Mouse (Mus musculus) stomach, embryonic 16.5 days (tissue): Measurements from ENCODE around the gene Sost. TPM values are rescaled to one million over a fixed set of nuclear protein-coding genes. Genes with fewer than 3 reads are reported as not detected.

ENCODE experiments used
- ATAC-seq: fragments of 200-750 bp; cut with Nextera tagmentation; 2 replicates; pipeline ENCODE4 v1.8.0; 2017; ENCODE audit warnings: moderate number of reproducible peaks, moderate TSS enrichment; ENCODE audit not compliant: insufficient read depth, low FRiP score
- H3K27ac ChIP-seq: fragments of 300-500 bp; sonication (generic); 2 replicates; pipeline ENCODE4 v1.5.1; 2014; ENCODE audit warnings: low read length
- H3K27me3 ChIP-seq: fragments of 300-500 bp; sonication (generic); 2 replicates; pipeline ENCODE4 v1.6.1; 2014; ENCODE audit warnings: low read length, control low read depth, mixed read lengths; ENCODE audit not compliant: control insufficient read depth, insufficient read depth
- H3K36me3 ChIP-seq: fragments of 300-500 bp; sonication (generic); 2 replicates; pipeline ENCODE4 v1.6.1; 2014; ENCODE audit warnings: low read length; ENCODE audit not compliant: control insufficient read depth, insufficient read depth
- H3K4me1 ChIP-seq: fragments of 300-500 bp; sonication (generic); 2 replicates; pipeline ENCODE4 v1.6.1; 2014; ENCODE audit warnings: low read length, control low read depth, mixed read lengths; ENCODE audit not compliant: control insufficient read depth, insufficient read depth
- H3K4me2 ChIP-seq: fragments of 300-500 bp; sonication (generic); 2 replicates; pipeline ENCODE4 v1.6.1; 2014; ENCODE audit warnings: low read depth, low read length, mixed read lengths
- H3K4me3 ChIP-seq: fragments of 300-500 bp; sonication (generic); replicated peaks from 2 replicates; pipeline ENCODE4 v1.5.1; 2014; ENCODE audit warnings: mild to moderate bottlenecking, low read length
- H3K9ac ChIP-seq: fragments of 300-500 bp; sonication (generic); 2 replicates; pipeline ENCODE4 v1.6.1; 2014; ENCODE audit warnings: low read length
- H3K9me3 ChIP-seq: fragments of 300-500 bp; sonication (generic); replicated peaks from 2 replicates; pipeline ENCODE4 v1.6.1; 2016; ENCODE audit warnings: low read length, control low read depth; ENCODE audit not compliant: control insufficient read depth
- WGBS: fragments of 180-500 bp; shearing (Covaris S2); extraction: QIAGEN DNeasy Blood & Tissue Kit; methylation state at CpG from one replicate; pipeline ENCODE4 v1.1.7; 2014; 5-methylcytosine and 5-hydroxymethylcytosine counted together
- polyA plus RNA-seq: library from polyadenylated mRNA; unstranded; fragments of >200 nt; fragmentation: Nextera tagmentation; extraction: Ambion mirVana; gene quantifications from 2 replicates; pipeline ENCODE4 v1.2.1, GENCODE M21; 2015

Sost gene
- polyA plus RNA-seq, 1 experiment from 2014 or later, result not detected

- 0 out of 2 replicates have a peak, but pooled peaks cover 2% of the 10 kb centered on the region for H3K27me3 ChIP-seq
- H3K9ac ChIP-seq, result no peak overlapping the region
- H3K9me3 ChIP-seq, result no peaks in the 10 kb centered on the region
- no peak overlapping the region for H3K27ac ChIP-seq
- H3K36me3 ChIP-seq, result no peaks in the 10 kb centered on the region
- 40% methylated on average over 3 of the region's 3 CpGs for WGBS
- H3K4me3 ChIP-seq, result no peak overlapping the region
- H3K4me1 ChIP-seq, result no peaks in the 10 kb centered on the region
- ATAC-seq, result no peak
- no peak overlapping the region for H3K4me2 ChIP-seq
These were observed 23.8 kb downstream of the Sost start for GRCm38 (mm10) chr11:101943055-101943454.

- Histone ChIP-seq H3K9ac (peak overlapping the region; percentile 76), H3K27ac (no peak overlapping the region), H3K27me3 (0 out of 2 replicates have a peak, but pooled peaks cover 4% of the 10 kb centered on the region), H3K4me1 (peaks cover 4% of the 10 kb centered on the region), H3K9me3 (no peaks in the 10 kb centered on the region), H3K36me3 (no peaks in the 10 kb centered on the region), H3K4me2 (peak overlapping the region; percentile 81), H3K4me3 (peak overlapping the region; percentile 46)
- whole genome bisulfite sequencing, result under 1% methylated on average over 32 of the region's 32 CpGs
- ATAC-seq, result no peak
These were observed 29.7 kb downstream of the Sost start for GRCm38 (mm10) chr11:101937108-101937507.

GRCm38 (mm10) chr11:101936421-101936820 lies 30.4 kb downstream of the Sost start:
- 41% methylated on average over 7 of the region's 7 CpGs for WGBS
- no peak for ATAC-seq
- H3K4me3 ChIP-seq, result no peak overlapping the region
- peak overlapping the region; percentile 81; the same call in 1 of the 2 replicates for H3K4me2 ChIP-seq
- H3K9ac ChIP-seq, result no peak overlapping the region
- H3K9me3 ChIP-seq, result no peaks in the 10 kb centered on the region
- H3K27ac ChIP-seq, result no peak overlapping the region
- H3K36me3 ChIP-seq, result no peaks in the 10 kb centered on the region
- H3K4me1 ChIP-seq, result peaks cover 4% of the 10 kb centered on the region
- 0 out of 2 replicates have a peak, but pooled peaks cover 4% of the 10 kb centered on the region for H3K27me3 ChIP-seq

GRCm38 (mm10) chr11:101935743-101936142 lies 31.1 kb downstream of the Sost start:
- H3K9me3 ChIP-seq, result no peaks in the 10 kb centered on the region
- H3K27me3 ChIP-seq, result 0 out of 2 replicates have a peak, but pooled peaks cover 4% of the 10 kb centered on the region
- ATAC-seq, result no peak
- no peak overlapping the region for H3K4me2 ChIP-seq
- H3K4me3 ChIP-seq, result no peak overlapping the region
- WGBS, result 81% methylated on average over 3 of the region's 3 CpGs
- H3K27ac ChIP-seq, result no peak overlapping the region
- H3K9ac ChIP-seq, result no peak overlapping the region
- H3K4me1 ChIP-seq, result peaks cover 4% of the 10 kb centered on the region
- H3K36me3 ChIP-seq, result no peaks in the 10 kb centered on the region

GRCm38 (mm10) chr11:101931978-101932377 lies 34.8 kb downstream of the Sost start:
- H3K27me3 ChIP-seq, result no peaks in the 10 kb centered on the region
- no peak overlapping the region for H3K4me3 ChIP-seq
- no peak overlapping the region for H3K9ac ChIP-seq
- ATAC-seq, result no peak
- H3K4me1 ChIP-seq, result peaks cover 2% of the 10 kb centered on the region; the same call in 1 of the 2 replicates
- H3K9me3 ChIP-seq, result no peaks in the 10 kb centered on the region
- no peaks in the 10 kb centered on the region for H3K36me3 ChIP-seq
- WGBS, result 44% methylated on average over 4 of the region's 4 CpGs
- no peak overlapping the region for H3K4me2 ChIP-seq
- no peak overlapping the region for H3K27ac ChIP-seq

- H3K4me1 ChIP-seq, result no peaks in the 10 kb centered on the region
- H3K4me2 ChIP-seq, result no peak overlapping the region
- no peak overlapping the region for H3K4me3 ChIP-seq
- no peak for ATAC-seq
- H3K27ac ChIP-seq, result no peak overlapping the region
- H3K9me3 ChIP-seq, result no peaks in the 10 kb centered on the region
- WGBS, result 34% methylated on average over 25 of the region's 25 CpGs
- H3K36me3 ChIP-seq, result no peaks in the 10 kb centered on the region
- no peaks in the 10 kb centered on the region for H3K27me3 ChIP-seq
- no peak overlapping the region for H3K9ac ChIP-seq
These were observed 38.6 kb downstream of the Sost start for GRCm38 (mm10) chr11:101928030-101928762.

- H3K9ac ChIP-seq, result no peak overlapping the region
- no peak overlapping the region for H3K4me2 ChIP-seq
- H3K9me3 ChIP-seq, result no peaks in the 10 kb centered on the region
- H3K27me3 ChIP-seq, result no peaks in the 10 kb centered on the region
- no peaks in the 10 kb centered on the region for H3K36me3 ChIP-seq
- no peak for ATAC-seq
- H3K4me1 ChIP-seq, result no peaks in the 10 kb centered on the region
- H3K4me3 ChIP-seq, result no peak overlapping the region
- 84% methylated on average over 10 of the region's 10 CpGs for WGBS
- H3K27ac ChIP-seq, result no peak overlapping the region
These were observed 39.7 kb downstream of the Sost start for GRCm38 (mm10) chr11:101926951-101927589.

- H3K4me1 ChIP-seq, result 0 out of 2 replicates have a peak, but pooled peaks cover 3% of the 10 kb centered on the region
- no peaks in the 10 kb centered on the region for H3K36me3 ChIP-seq
- no peaks in the 10 kb centered on the region for H3K9me3 ChIP-seq
- no peak overlapping the region for H3K9ac ChIP-seq
- H3K27ac ChIP-seq, result no peak overlapping the region
- no peak overlapping the region for H3K4me3 ChIP-seq
- H3K27me3 ChIP-seq, result no peaks in the 10 kb centered on the region
- H3K4me2 ChIP-seq, result no peak overlapping the region
- no peak for ATAC-seq
- 75% methylated on average over 6 of the region's 6 CpGs for WGBS
These were observed 41.2 kb downstream of the Sost start for GRCm38 (mm10) chr11:101925636-101926035.

GRCm38 (mm10) chr11:101924441-101924976 lies 42.3 kb downstream of the Sost start:
- H3K4me1 ChIP-seq, result 0 out of 2 replicates have a peak, but pooled peaks cover 3% of the 10 kb centered on the region
- WGBS, result 73% methylated on average over 17 of the region's 19 CpGs
- H3K9me3 ChIP-seq, result no peaks in the 10 kb centered on the region
- no peaks in the 10 kb centered on the region for H3K36me3 ChIP-seq
- H3K27me3 ChIP-seq, result no peaks in the 10 kb centered on the region
- no peak overlapping the region for H3K4me2 ChIP-seq
- no peak overlapping the region for H3K4me3 ChIP-seq
- H3K9ac ChIP-seq, result no peak overlapping the region
- ATAC-seq, result no peak
- H3K27ac ChIP-seq, result no peak overlapping the region
